Mouse (Mus musculus) adrenal gland, postnatal 25 days (tissue): ENCODE measurements around the gene Dnlz. TPM values are rescaled to one million over a fixed set of nuclear protein-coding genes. Genes with fewer than 3 reads are reported as not detected.
"Not testable (repeated sequence)": the region's sequence is repeated elsewhere in the genome, so short reads cannot be mapped to it uniquely, and the experiment has no call there.

Source experiments
- DNase-seq: peaks from one replicate; pipeline ENCODE4 v3.0.0; 2021; ENCODE audit warnings: mixed read lengths
- long read RNA-seq: library from polyadenylated mRNA; stranded (forward); transcript quantifications from one replicate; pipeline ENCODE4 v2.0.0, GENCODE M21; 2021
- total RNA-seq: library from RNA; stranded (reverse); gene quantifications from 2 replicates; pipeline ENCODE4 v1.2.3, GENCODE M21; 2021

Gene Dnlz
- total RNA-seq = 20.5 and 21.1 TPM in 2 replicates
- long read RNA-seq, transcript Dnlz-201 (3 exons, 2,916 nt) = major isoform, 42 of 68 reads
- long read RNA-seq, transcript Dnlz-202 (2 exons, 2,766 nt) = minor isoform, 6 of 68 reads
- long read RNA-seq, partial matches to known transcripts = 1 of 68 reads
- long read RNA-seq, other reads (novel, unspliced or antisense) = 19 of 68 reads

DNA sequence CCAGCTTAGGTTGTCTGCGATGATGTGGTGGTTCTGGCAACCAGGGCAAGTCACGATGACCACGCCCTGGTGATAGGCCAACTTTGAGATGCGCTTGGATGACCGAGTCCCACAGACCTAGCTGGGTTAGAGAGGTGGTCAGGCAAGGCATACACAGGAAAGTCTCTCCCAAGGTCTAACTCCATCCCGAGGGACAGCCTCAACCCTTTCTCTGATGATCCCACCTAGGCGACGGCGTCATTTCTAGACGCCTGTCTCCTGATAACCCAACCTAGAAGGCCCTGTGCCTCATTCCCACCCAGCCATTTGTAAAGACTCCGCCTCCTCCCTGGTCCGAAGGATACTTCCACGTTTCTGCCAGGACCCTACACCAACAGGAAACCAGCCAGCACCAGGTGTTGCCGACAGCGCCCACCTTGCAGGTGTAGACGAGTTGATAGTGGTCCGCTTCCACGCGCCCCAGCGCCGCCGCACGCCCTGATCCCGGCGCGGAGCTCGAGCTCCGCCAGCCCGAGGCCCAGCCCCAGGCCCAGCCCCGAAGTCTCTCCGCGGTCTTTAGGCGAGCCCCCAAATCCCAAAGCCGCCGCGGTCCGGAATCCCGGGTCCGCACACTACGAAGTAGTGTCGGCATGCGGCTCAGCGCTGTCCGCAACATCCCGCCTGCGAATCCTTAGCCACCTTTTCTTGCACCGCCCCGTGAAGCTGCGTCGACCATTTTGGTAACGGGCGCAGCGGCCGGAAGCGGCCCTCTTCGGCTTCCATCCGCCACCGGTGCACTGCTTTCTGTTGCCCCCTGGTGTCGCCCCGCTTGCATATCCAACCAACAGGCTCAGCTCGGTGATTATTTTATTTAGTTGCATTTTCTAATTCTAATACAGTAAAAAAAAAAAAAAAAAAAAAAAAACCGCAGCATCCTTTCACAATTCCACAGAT, at the start of gene Dnlz:
Gene Dnlz (minus strand): TSS at position 753 of the 933 bp plus-strand sequence.
- peak; percentile 93 for DNase-seq

GRCm38 (mm10) chr2:26401023-26401422, 49.1 kb upstream of the Dnlz start:
- DNase-seq = no peak

DNA sequence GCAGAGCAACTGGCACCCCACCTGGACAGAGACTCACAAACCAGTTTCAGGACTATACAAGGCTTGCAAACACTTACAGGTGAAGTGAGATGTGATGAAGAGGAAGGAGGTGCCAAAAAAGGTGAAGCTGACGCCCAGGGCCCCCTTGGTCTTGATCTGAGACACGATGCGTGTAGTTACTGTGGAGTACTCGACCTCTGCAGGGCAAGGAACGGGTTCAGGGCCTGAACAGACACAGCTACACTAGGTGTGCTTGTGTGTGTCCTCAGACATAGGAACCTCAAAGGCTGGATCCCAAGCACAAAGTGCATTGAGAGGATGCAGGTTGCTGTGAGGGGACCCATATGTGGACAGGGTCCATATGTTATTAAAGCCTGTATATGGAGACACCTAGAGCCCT, 48.4 kb upstream of the Dnlz start:
- DNase-seq = no peak

GRCm38 (mm10) chr2:26399647-26400046, 47.7 kb upstream of the Dnlz start:
- no peak for DNase-seq

- DNase-seq = no peak
These were observed 47.1 kb upstream of the Dnlz start for GRCm38 (mm10) chr2:26398978-26399377.

DNA sequence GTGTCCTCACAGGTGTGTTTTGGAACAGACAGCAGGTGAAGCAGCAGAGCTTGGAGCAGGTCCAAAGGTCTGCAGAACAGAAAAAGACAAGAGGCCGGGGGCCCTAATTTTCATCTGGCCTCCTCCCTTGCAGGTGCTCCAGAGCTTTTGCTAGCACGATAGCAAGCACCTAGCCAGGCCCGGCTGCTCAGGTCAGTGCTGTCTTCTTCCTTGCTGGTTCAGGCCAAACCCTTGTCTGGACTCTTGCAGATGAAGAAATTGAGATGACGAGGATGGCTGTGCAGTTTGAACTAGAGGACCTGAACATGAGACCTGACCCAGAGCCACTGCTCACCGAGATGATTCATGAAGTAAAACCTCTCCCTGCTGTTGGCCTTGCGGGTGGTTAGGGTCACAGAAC, 39.7 kb upstream of the Dnlz start:
- no peak for DNase-seq

GRCm38 (mm10) chr2:26390954-26391353, 39.0 kb upstream of the Dnlz start:
- DNase-seq = no peak

DNA sequence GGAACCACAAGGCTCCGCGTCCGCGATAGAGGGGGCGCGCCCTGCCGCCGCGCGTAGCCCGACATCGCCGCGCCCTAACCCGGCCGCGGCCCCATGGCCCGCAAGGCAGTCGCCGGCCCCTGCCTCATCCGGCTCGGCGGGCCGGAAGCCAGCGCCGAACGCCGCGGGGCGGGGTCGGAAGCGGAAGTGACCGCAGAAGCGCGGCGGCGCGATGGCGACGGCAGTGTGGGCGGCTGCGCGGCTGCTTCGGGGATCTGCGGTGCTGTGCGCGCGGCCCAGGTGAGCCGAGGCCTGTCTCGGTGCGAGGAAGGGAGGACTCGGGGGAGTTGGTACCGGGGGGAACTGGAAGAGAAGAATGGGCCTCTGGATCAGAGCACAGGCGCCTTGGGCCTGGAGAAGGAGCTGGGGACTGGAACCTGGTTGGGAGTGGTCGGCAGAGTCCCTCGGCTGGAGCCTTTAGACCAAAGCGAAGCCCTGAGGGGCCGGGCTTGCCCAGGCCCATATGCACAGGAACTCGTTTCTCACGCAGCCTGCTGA, 37.3 kb upstream of the Dnlz start, which contains the start of the genes Entr1 and Pmpca:
Gene Entr1 (minus strand): TSS at position 163 of the 537 bp plus-strand sequence.
Gene Pmpca (plus strand): TSS at position 186 of the 537 bp plus-strand sequence.
- peak; percentile 88 for DNase-seq

DNA sequence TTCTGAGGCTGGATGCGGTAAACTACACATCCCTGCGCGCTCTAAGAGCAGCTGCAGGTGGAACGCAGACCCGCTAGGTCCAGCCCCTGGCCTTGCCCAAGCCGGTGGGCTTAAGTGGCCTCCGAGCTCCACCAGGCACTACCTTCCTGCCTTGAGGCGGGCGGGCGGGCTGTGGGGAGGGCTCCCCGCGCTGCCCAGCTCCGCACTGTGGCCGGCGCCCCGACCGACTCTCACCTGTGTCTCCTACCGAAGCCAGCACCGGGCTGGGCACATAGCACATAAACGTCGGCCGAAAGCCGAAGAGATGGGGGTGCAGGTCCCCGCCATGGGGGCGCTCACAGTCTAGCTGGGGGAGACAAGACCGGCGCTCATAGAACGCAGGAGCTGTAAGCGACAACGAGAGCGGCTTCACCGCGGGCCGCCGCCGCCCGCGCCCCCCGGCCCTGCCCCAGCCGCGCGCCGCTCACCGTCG, 36.8 kb upstream of the Dnlz start:
- peak; percentile 35 for DNase-seq

GRCm38 (mm10) chr2:26387713-26388112, 35.8 kb upstream of the Dnlz start:
- no peak for DNase-seq

GRCm38 (mm10) chr2:26380871-26381270, 29.0 kb upstream of the Dnlz start:
- DNase-seq = not testable (repeated sequence)

GRCm38 (mm10) chr2:26380131-26380771, 28.3 kb upstream of the Dnlz start, which contains the start of gene Snapc4:
TSS of gene Snapc4 (minus strand) at chr2:26380653.
- DNase-seq = peak; percentile 86

- no peak for DNase-seq
These were observed 20.5 kb upstream of the Dnlz start for GRCm38 (mm10) chr2:26372396-26372795.

GRCm38 (mm10) chr2:26368572-26368971, 16.7 kb upstream of the Dnlz start:
- DNase-seq = no peak

- DNase-seq = no peak
These were observed 16.0 kb upstream of the Dnlz start for GRCm38 (mm10) chr2:26367911-26368310.

- DNase-seq = peak; percentile 84
These were observed 13.0 kb upstream of the Dnlz start for GRCm38 (mm10) chr2:26364738-26365465.

- no peak for DNase-seq
These were observed 11.6 kb upstream of the Dnlz start for GRCm38 (mm10) chr2:26363481-26363880.

DNA sequence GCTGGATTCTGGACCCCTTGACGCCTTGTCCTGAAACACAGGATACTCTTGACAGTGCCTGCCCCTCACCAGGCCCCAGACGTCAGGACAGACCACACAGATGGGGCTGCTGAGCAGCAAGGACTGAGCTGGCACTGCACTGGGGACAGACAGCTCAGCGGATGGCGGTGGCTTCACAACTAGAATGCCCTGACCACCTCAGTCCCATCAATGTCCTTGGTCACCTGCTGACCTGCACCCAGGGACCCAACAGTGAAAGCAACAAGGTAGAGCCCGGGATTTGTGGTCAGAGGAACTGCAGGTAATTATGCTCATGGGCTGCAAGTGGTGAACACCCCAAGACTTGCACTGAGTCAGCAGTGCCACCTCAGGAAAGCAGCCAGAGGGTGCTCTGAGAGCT, 11.1 kb upstream of the Dnlz start:
- DNase-seq = no peak

DNA sequence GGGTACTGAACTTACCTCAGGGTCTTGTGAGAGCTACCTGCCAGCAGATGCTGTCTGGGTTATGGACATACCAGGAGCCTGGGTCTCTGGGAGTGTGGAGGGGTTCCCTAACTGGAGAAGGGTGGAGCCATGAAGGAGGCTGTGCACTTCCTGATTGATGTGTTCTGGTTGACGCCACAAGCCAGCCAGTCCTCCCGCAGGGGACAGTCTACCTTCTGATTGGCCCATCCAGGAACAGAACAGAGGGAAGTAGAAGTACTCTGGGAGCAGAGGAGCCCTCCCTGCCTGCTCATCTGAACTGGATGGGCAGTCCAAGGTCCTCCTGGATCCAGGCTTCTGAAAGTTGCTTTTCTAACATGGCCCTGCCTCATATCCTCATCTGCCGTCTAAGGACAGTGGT, 8.9 kb upstream of the Dnlz start, which contains the start of gene Card9:
Gene Card9 (minus strand): TSS at position 147 of the 400 bp plus-strand sequence.
- no peak for DNase-seq

GRCm38 (mm10) chr2:26359983-26360382, 8.1 kb upstream of the Dnlz start:
- no peak for DNase-seq

GRCm38 (mm10) chr2:26358667-26359320, 6.9 kb upstream of the Dnlz start:
- no peak for DNase-seq
